Mouse (Mus musculus) T-helper 1 cell (primary cell): Measurements from ENCODE around the gene Cntnap5c.
"Not testable (repeated sequence)": the region's sequence is repeated elsewhere in the genome, so short reads cannot be mapped to it uniquely, and the experiment has no call there.

Source experiments
- in situ Hi-C: fragments of 300-600 bp; cut with MboI, MseI; formaldehyde crosslinking; loops from one replicate; pipeline ENCODE4 v1.15.1; 2025; ENCODE audit warnings: high pct_unique_total_duplicates

Gene Cntnap5c

GRCm38 (mm10) chr17:57768622-57769610, at the start of gene Cntnap5c:
Gene Cntnap5c (plus strand): TSS chr17:57769570.
- in situ Hi-C loops: no loop called here

DNA sequence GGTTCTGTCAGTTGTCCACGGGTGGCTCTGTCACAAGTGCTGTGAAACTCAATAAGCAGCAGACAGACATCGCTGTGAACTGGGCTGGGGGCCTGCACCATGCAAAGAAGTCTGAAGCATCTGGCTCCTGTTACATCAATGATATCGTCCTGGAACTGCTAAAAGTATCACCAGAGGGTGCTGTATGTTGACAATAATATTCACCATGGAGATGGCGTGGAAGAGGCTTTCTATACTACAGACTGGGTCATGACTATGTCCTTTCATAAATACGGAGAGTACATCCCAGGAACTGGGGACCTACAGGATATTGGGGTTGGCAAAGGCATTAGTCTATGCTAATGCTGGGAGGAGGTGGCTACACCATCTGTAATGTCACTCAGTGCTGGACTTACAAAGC, 27.3 kb upstream of the Cntnap5c start, which contains the start of gene Gm21834:
Gene Gm21834 (minus strand): TSS at position 101 of the 400 bp plus-strand sequence.
- in situ Hi-C loops: no loop called here

DNA sequence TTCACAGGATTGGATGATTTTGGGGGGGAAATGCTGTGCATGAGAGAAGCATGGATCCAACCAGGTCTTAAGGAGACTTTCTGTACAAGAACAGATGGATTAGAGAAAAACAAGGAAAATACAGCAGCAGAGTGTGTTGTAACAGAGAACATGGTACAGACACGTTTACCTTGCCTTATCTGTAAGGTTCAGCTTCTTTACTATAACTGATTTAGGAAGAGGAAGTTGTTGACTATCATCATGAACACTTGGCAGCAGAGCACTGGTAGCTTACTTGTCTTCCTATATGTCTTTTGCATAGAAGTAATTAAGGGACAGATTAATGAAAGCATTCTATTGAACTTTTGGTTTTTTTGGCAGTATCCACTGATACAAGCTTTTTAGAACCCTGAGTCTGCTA, 11.3 kb upstream of the Cntnap5c start:
- in situ Hi-C loops: no loop called here

DNA sequence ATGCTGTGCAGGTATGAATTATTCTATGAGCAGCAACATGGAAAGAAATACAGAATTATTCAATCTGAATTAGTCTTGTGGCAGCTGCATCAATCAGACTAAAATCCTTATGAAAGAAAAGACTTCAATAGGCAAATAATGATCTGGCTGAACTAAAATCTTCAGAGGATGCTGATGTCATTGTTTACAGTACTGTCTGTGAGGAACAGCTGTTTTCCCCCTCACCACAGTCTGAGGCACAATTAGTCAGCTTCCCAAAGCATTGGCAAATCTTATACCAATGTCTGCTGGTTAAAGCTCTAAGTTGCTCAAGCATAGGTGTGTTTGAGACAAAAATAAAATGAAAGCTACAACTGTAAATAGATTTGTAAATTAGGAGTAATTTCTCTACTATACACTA, 2.1 kb upstream of the Cntnap5c start:
- in situ Hi-C loops: no loop called here

- in situ Hi-C loops: no loop called here
Observed at GRCm38 (mm10) chr17:57770904-57771303, 1.5 kb downstream of the Cntnap5c start.

DNA sequence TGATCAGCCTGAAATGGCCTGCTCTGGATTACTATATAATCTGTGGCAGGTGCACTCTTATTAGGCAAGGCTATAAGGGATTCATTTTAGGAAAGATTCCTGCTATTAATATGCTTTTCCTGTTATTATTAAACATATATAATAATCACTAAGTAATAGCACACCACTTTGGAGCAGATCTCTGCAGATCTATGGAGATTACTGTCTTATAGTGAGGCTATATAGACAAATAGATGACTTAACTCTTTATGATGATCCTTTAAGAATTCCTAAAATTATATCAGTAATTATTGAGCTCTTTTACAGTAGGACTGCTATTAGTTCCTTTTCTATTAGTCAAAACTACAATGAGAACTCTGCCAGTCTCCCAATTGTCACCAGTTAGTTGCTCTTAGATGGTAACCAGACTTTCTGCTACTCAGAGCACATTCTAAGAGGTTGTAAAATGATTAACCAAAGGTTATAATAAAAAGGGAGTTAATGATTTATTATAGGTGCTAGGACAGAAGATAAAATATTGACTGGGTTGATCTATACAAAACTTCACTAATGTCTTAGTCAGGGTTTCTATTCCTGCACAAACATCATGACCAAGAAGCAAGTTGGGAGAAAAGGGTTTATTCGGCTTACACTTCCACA, 18.9 kb downstream of the Cntnap5c start:
- in situ Hi-C loops: loop anchor here (25.0 kb wide), 1 partner anchor 1124 kb away; no protein-coding TSS in a partner anchor

- in situ Hi-C loops: loop anchor here (25.0 kb wide), 1 partner anchor 1117 kb away; no protein-coding TSS in a partner anchor
Observed at GRCm38 (mm10) chr17:57795408-57795807, 26.0 kb downstream of the Cntnap5c start.

- in situ Hi-C loops: loop anchor here (25.0 kb wide), 1 partner anchor 1116 kb away; no protein-coding TSS in a partner anchor
Observed at GRCm38 (mm10) chr17:57796668-57797311, 27.4 kb downstream of the Cntnap5c start.

- in situ Hi-C loops: loop anchor here (25.0 kb wide), 1 partner anchor 1113 kb away; no protein-coding TSS in a partner anchor
Observed at GRCm38 (mm10) chr17:57799414-57799985, 30.1 kb downstream of the Cntnap5c start.

DNA sequence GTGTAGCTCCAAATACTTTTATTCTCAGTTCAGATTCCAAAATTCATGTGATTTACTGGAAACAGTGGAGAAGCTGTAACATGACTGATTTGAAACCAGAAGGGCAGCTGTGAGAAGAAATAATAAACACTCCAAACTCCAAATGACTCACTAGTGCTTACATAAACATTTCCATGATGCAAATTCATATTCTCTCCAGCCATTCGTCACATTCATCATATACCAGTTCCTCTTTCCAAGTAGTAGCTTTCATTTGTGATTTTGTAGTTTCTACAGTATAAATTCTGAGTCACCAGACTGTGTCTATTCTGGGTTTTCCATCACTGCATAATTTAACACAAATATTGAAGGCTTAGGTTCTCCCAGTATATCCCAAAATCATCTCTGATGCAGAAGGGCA, 31.8 kb downstream of the Cntnap5c start:
- in situ Hi-C loops: no loop called here

DNA sequence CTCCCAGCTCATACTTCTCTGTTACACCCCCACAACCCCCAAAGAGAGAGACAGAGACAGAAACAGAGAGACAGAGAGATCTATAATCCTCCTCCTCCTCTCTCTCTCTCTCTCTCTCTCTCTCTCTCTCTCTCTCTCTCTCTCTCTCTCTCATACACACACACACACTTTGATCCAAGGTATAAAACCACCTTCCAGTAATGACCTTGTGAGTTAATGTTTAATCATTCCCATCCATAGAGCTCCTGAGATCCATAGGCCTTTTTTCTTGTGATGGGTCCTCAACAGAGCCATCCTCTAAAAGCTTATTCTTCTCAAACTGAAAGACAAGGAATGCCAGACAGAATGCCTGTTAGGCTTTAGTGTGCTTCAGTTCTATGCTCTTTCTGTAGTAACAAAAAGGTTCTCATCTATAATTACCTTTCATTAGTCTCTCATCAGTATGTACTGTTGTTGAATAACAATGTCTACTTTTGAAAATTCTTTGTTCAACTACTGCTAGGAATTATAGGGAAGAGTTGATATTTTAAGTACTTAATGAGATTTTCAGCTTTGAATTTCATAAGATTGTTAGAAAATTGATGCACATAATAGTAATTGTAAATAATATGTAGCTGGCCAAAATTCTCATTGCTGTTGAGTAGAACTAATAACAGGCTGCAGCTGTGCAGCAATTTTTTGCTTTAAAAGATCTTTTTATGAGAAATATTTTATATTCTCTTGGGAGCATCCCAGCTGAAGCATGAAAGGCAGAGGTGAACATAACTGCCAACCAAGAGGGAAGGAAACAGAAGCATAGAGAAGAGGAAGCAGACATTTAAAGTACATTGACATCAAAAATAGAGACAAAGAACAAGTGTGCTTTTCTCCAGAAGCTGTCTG, 68.0 kb downstream of the Cntnap5c start:
- in situ Hi-C loops: no loop called here

- in situ Hi-C loops: not testable (repeated sequence)
Observed at GRCm38 (mm10) chr17:57855811-57856210, 86.4 kb downstream of the Cntnap5c start.

- in situ Hi-C loops: no loop called here
Observed at GRCm38 (mm10) chr17:57865996-57866395, 96.6 kb downstream of the Cntnap5c start.

DNA sequence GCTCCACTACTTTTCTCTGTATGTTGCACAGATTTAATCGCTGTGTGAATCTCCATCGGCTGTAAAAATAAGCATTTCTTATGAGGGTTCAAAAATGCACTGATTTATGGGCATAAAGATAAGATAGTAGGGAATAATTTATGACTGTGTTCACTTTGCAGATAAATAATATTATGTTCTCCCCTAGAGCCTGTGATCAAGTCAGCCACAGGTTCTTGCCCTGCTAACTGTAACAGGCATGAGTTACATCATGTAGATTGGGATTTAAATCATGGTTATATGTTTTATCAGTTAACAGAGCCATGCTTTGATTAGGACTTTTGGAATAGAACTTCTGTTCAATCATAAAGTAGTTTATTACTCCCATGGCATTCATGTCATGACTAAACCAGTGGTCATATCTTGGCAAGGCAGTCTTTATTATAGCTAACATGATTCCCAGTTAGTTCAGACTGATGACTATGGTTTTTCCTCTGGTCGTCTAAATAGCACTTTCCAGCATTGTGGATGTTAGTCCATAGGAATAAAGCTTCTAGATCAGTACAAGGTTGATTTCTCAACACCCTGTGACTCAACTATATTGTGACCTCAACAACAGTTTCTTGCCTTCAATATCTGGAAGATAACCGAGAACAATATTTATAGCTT, 118.5 kb downstream of the Cntnap5c start:
- in situ Hi-C loops: no loop called here

DNA sequence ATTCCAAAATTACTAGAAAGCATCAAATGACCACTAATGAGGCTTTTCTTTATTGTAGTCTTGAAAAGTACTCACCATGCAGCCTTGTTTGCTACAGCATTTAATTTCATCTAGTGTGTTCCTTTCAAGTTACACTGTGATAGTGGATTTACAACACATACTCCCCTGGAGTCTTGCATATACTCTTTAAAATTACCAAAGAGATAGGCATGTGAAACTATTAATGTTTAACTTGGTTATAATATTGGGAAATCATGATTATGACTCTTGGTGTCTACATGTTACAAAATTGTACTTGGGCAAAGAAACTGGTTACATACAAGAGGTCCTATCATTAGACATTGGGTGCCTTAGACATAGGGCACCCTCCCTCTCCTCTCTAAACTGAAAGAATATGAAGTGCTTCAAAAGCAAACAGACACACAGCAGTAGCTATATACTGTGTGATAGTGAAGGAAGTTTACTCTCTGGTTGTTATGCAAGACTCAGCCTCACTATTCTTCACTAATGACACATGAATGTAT, 142.5 kb downstream of the Cntnap5c start:
- in situ Hi-C loops: no loop called here

- in situ Hi-C loops: no loop called here
Observed at GRCm38 (mm10) chr17:57984230-57984629, 214.9 kb downstream of the Cntnap5c start.

DNA sequence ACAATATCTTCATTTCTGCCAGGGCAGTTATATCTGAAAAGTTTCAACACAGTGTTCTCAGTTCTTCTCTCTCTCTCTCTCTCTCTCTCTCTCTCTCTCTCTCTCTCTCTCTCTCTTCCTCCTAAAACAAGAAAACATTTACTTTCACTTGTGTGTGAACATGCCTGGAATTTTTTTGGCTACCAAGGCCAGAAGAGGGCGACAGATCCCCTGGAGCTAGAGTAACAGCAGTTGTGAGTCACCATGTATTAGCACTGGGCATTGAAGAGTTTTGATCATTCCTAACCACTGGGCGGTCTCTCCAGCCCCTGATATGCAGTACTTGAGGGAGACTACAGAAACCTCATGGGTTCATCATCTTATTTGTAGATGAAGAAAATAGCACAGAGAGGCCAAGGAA, 219.1 kb downstream of the Cntnap5c start:
- in situ Hi-C loops: no loop called here

DNA sequence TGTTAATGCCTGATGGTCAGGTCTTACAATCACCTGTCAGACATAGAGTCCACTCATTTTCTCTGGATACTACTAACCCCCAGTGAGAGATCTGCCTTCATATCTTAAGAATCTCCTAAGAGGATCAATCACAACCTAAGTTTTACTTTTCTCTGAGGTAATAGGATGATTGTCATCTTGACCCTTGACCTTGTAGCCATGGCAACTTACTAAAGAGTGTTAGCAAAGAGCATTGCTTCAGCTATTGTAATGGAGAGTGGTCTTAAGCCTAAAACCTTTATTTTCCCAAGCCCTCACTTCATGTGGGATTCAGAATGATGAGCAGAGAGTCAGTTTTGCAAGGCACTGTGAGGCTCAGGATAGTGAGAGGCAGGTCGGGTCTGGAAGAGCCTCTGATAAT, 227.1 kb downstream of the Cntnap5c start:
- in situ Hi-C loops: no loop called here

DNA sequence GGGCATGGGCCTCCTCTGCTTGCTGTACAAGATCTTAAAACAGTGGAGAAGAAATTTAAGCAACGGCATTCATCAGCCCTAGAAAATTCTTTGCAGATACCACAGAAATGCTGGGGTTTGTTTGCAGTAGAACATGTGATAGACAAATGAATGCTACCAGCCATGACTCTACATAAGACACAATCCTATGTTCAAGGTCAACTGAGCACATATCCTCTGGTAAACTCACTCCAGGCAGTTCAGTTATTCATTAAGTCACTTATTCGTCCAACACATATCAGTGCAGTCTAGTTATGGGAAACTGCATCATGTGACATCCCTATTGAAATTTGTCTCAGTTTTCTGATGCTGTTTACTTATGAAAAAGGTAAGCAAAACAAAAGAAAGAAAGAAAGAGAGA, 229.7 kb downstream of the Cntnap5c start:
- in situ Hi-C loops: no loop called here

GRCm38 (mm10) chr17:58002845-58003244, 233.5 kb downstream of the Cntnap5c start:
- in situ Hi-C loops: no loop called here
